9 mouse cellular contexts compared by ENCODE assay signal in the genomic region with DNA sequence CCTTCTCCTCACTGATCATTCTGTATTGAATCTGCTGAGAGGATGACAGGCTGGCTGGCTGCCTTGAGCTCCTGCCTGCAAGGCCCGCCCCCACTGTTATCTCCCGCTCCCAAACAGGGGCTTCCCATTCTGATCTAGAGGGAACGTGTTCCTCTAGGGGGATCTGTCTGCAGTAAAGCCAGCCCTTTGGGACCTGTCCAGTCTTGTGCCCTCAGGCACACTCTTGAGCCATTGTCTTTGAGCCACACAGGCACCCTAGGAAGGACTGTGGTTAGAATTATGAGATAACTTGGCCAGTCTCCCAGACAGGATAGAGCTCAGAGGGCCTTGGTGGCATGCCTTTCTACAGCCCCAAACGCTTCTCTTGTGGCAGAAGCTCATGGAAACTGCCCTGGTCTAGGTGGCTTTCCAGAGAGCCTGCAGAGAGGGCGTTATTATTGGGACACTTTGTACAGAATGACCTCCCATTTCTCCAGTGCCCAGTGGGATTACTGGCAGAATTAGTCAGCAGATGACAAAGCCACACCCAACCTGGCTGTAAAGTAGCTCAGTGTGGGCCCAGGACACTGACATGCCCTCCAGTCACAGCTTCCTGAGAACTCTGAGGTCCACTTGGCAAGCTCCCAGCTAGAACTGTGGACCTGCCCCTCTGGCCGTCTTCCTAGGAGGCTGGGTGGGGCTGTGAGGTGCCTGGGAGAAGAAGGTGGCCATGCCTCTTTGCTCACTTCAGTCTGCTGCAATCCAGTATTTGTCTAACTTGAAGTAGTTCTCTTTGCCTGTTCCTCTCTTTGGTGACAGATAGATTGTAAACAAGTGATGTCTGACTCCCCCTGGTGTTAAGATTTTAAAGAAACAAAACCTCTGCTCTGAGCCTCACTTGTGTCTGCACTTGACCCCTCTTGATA. TPM values are rescaled to one million over a fixed set of nuclear protein-coding genes. Genes with fewer than 3 reads are reported as not detected.
DNase-seq lines count a peak whose midpoint lies in the region; ATAC-seq lines count a peak whose summit lies in the region.
"Had no signal": no experiment of that assay in that cellular context is flagged by ENCODE, and none has a peak within 500 bp of the region (broad histone marks: within the 10 kb centered on the region; RNA-seq: fewer than 3 reads in every experiment).

No protein-coding gene starts in this region.

- 0 out of 2 replicates have a peak overlapping the region, but pooled peaks have one; percentile 27 for H3K27ac ChIP-seq in midbrain, embryonic 13.5 days
- H3K27ac ChIP-seq in midbrain, embryonic 11.5 days (ENCODE audit: low read depth, low read length): no peak overlapping the region
- peak overlapping the region; percentile 76 for H3K27ac ChIP-seq in heart, embryonic 16.5 days (ENCODE audit: low read length)
- H3K27ac ChIP-seq in midbrain, embryonic 15.5 days: peak overlapping the region; percentile 9; the same call in 1 of the 2 replicates
- H3K27ac ChIP-seq: embryonic facial prominence, embryonic 12.5 days had no signal

- WGBS in midbrain, embryonic 13.5 days: 72% methylated on average over 6 of the region's 6 CpGs
- WGBS in midbrain, embryonic 11.5 days: 77% methylated on average over 6 of the region's 6 CpGs
- 15% methylated on average over 6 of the region's 6 CpGs for WGBS in heart, embryonic 16.5 days
- WGBS in midbrain, embryonic 15.5 days: 56% methylated on average over 6 of the region's 6 CpGs

- no peak overlapping the region for H3K4me3 ChIP-seq in midbrain, embryonic 13.5 days (replicated peaks)
- H3K4me3 ChIP-seq in midbrain, embryonic 11.5 days (ENCODE audit: low read depth, low read length): no peak overlapping the region
- H3K4me3 ChIP-seq in heart, embryonic 16.5 days (ENCODE audit: low read length): no peak overlapping the region
- H3K4me3 ChIP-seq in midbrain, embryonic 15.5 days: no peak overlapping the region
- H3K4me3 ChIP-seq: embryonic facial prominence, embryonic 12.5 days had no signal

- H3K4me1 ChIP-seq in midbrain, embryonic 13.5 days (replicated peaks): peaks cover 15% of the 10 kb centered on the region
- H3K4me1 ChIP-seq in midbrain, embryonic 11.5 days (ENCODE audit: control insufficient read depth, insufficient read depth, low read length): no peaks in the 10 kb centered on the region
- H3K4me1 ChIP-seq in heart, embryonic 16.5 days (ENCODE audit: control insufficient read depth, insufficient read depth, low read length): peaks cover 15% of the 10 kb centered on the region
- H3K4me1 ChIP-seq in midbrain, embryonic 15.5 days: 0 out of 2 replicates have a peak, but pooled peaks cover 4% of the 10 kb centered on the region
- H3K4me1 ChIP-seq: embryonic facial prominence, embryonic 12.5 days had no signal

- no peaks in the 10 kb centered on the region for H3K9me3 ChIP-seq in midbrain, embryonic 13.5 days
- no peaks in the 10 kb centered on the region for H3K9me3 ChIP-seq in midbrain, embryonic 11.5 days (ENCODE audit: control insufficient read depth, low read length)
- no peaks in the 10 kb centered on the region for H3K9me3 ChIP-seq in heart, embryonic 16.5 days (replicated peaks; ENCODE audit: control insufficient read depth, low read length)
- no peaks in the 10 kb centered on the region for H3K9me3 ChIP-seq in midbrain, embryonic 15.5 days
- H3K9me3 ChIP-seq: embryonic facial prominence, embryonic 12.5 days had no signal

- H3K36me3 ChIP-seq in midbrain, embryonic 13.5 days: peaks cover 45% of the 10 kb centered on the region
- peaks cover 2% of the 10 kb centered on the region; the same call in 1 of the 2 replicates for H3K36me3 ChIP-seq in midbrain, embryonic 11.5 days (ENCODE audit: control insufficient read depth, insufficient read depth, low read length)
- H3K36me3 ChIP-seq in heart, embryonic 16.5 days (ENCODE audit: control insufficient read depth, insufficient read depth): peaks cover 7% of the 10 kb centered on the region
- H3K36me3 ChIP-seq in midbrain, embryonic 15.5 days (replicated peaks): peaks cover 16% of the 10 kb centered on the region

- H3K27me3 ChIP-seq in midbrain, embryonic 13.5 days: no peaks in the 10 kb centered on the region
- no peaks in the 10 kb centered on the region for H3K27me3 ChIP-seq in midbrain, embryonic 11.5 days (ENCODE audit: control insufficient read depth, insufficient read depth, low read length)
- no peaks in the 10 kb centered on the region for H3K27me3 ChIP-seq in heart, embryonic 16.5 days (ENCODE audit: control insufficient read depth, insufficient read depth, low read length)
- H3K27me3 ChIP-seq in midbrain, embryonic 15.5 days (replicated peaks): no peaks in the 10 kb centered on the region
- H3K27me3 ChIP-seq: embryonic facial prominence, embryonic 12.5 days had no signal

- no peak overlapping the region for H3K4me2 ChIP-seq in midbrain, embryonic 13.5 days (replicated peaks)
- no peak overlapping the region for H3K4me2 ChIP-seq in midbrain, embryonic 11.5 days
- no peak overlapping the region for H3K4me2 ChIP-seq in heart, embryonic 16.5 days (ENCODE audit: low read depth, low read length)
- no peak overlapping the region for H3K4me2 ChIP-seq in midbrain, embryonic 15.5 days
- H3K4me2 ChIP-seq: embryonic facial prominence, embryonic 12.5 days had no signal

- H3K9ac ChIP-seq in midbrain, embryonic 13.5 days (replicated peaks): no peak overlapping the region
- no peak overlapping the region for H3K9ac ChIP-seq in midbrain, embryonic 11.5 days (ENCODE audit: low read length)
- no peak overlapping the region for H3K9ac ChIP-seq in heart, embryonic 16.5 days (ENCODE audit: low read length)
- no peak overlapping the region for H3K9ac ChIP-seq in midbrain, embryonic 15.5 days
- H3K9ac ChIP-seq: embryonic facial prominence, embryonic 12.5 days had no signal

- DNase-seq in midbrain, embryonic 11.5 days (ENCODE audit: low spot score, missing footprints): no peak
- peak; percentile 61 for DNase-seq in adrenal gland, adult 18-20 months (ENCODE audit: low spot score in 2 of 2)
- DNase-seq in kidney, postnatal 36 days: peak; percentile 91 to 94
- peak; percentile 50 for DNase-seq in urinary bladder, adult 2 months (ENCODE audit: low spot score)

- ATAC-seq in midbrain, embryonic 13.5 days: peak; percentile 21; the same call in 1 of the 2 replicates
- ATAC-seq in midbrain, embryonic 11.5 days (ENCODE audit: low FRiP score): no peak
- ATAC-seq in erythroblast, adult 5-6 weeks (replicated peaks; ENCODE audit: low FRiP score, poor library complexity, severe bottlenecking): peak; percentile 58
- peak; percentile 83 for ATAC-seq in heart, embryonic 16.5 days (replicated peaks; ENCODE audit: extremely low read depth, insufficient read depth, low FRiP score)
- ATAC-seq in midbrain, embryonic 15.5 days (replicated peaks): peak; percentile 35

RNA-seq across cellular contexts. Expression of gene Cpsf3, which starts 57.9 kb away (rescaled TPM):
- 116 and 119 TPM in 2 replicates for polyA plus RNA-seq in midbrain, embryonic 13.5 days (2015; fragmentation: Nextera tagmentation; extraction: Ambion mirVana)
- 138 and 145 TPM in 2 replicates for polyA plus RNA-seq in midbrain, embryonic 11.5 days (2014; fragmentation: Nextera tagmentation; extraction: Ambion mirVana)
- total RNA-seq in adrenal gland, adult 18-20 months (2021): 10 to 100 TPM; 42.4 to 59.8 TPM
- total RNA-seq in erythroblast, adult 5-6 weeks (2015; ENCODE audit: low replicate concordance): 43.8 and 52.7 TPM in 2 replicates
- 11.8 and 19.7 TPM in 2 replicates for total RNA-seq in erythroblast, adult 5-6 weeks (2017; ENCODE audit: low replicate concordance)
- 70.9 and 77.0 TPM in 2 replicates for polyA plus RNA-seq in heart, embryonic 16.5 days (2015; fragmentation: Nextera tagmentation; extraction: Ambion mirVana)
- 94.6 and 101 TPM in 2 replicates for polyA plus RNA-seq in midbrain, embryonic 15.5 days (2015; fragmentation: Nextera tagmentation; extraction: Ambion mirVana)
- 46.1 and 52.6 TPM in 2 replicates for polyA plus RNA-seq in urinary bladder, adult 2 months (2012; rRNA removed)

RNA-seq across cellular contexts. Expression of gene Itgb1bp1, which starts 58.8 kb away (rescaled TPM):
- polyA plus RNA-seq in midbrain, embryonic 13.5 days (2015; fragmentation: Nextera tagmentation; extraction: Ambion mirVana): 37.2 and 40.3 TPM in 2 replicates
- 42.6 and 42.9 TPM in 2 replicates for polyA plus RNA-seq in midbrain, embryonic 11.5 days (2014; fragmentation: Nextera tagmentation; extraction: Ambion mirVana)
- 10 to 100 TPM; 59.5 to 90.4 TPM for total RNA-seq in adrenal gland, adult 18-20 months (2021)
- total RNA-seq in erythroblast, adult 5-6 weeks (2015; ENCODE audit: low replicate concordance): 11.7 and 14.0 TPM in 2 replicates
- total RNA-seq in erythroblast, adult 5-6 weeks (2017; ENCODE audit: low replicate concordance): 6.8 and 12.7 TPM in 2 replicates
- 38.7 and 38.8 TPM in 2 replicates for polyA plus RNA-seq in heart, embryonic 16.5 days (2015; fragmentation: Nextera tagmentation; extraction: Ambion mirVana)
- 32.5 and 34.0 TPM in 2 replicates for polyA plus RNA-seq in midbrain, embryonic 15.5 days (2015; fragmentation: Nextera tagmentation; extraction: Ambion mirVana)
- polyA plus RNA-seq in urinary bladder, adult 2 months (2012; rRNA removed): 34.5 and 34.6 TPM in 2 replicates
